ENCODE assay signal across 23 mouse cellular contexts in the genomic region with DNA sequence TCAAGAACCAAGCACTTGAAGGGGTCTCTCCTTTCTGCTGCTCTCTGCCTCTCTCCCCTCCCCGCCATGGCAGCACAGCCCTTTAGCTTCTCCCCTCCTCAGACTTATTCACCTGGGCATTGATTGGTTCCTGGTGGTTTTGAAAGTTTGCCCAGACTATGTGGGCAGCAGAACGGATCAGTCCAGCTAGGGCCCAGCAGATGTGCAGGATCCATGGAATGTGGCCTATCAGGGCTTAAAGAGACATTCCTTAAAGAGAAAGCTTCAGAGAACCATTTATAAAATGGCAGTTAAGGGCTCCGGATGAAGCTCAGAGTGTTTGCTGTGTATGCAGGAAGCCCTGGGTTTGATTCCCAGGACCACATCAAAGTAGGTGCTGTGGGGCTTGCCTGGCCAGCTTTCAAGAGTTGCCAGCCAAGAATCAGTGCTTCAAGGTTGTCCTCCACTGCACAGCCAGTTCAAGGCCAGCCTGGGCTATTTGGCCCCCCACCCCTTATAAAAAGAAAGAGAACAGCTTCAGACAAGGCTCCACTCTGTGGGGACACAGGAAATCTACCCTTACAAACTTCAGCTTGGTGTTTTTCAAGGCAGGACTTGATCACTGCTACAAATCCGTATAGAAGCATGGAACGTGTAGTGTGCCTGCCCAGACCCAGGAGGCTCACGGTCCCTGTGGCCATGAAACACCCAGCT. TPM values are rescaled to one million over a fixed set of nuclear protein-coding genes. Genes with fewer than 3 reads are reported as not detected.
DNase-seq lines count a peak whose midpoint lies in the region; ATAC-seq lines count a peak whose summit lies in the region.
"Had no signal": no experiment of that assay in that cellular context is flagged by ENCODE, and none has a peak within 500 bp of the region (broad histone marks: within the 10 kb centered on the region; RNA-seq: fewer than 3 reads in every experiment).

No protein-coding gene starts in this region.

- no peak overlapping the region for H3K4me2 ChIP-seq in heart, embryonic 11.5 days
- H3K4me2 ChIP-seq: embryonic facial prominence, embryonic 13.5 days; forebrain, embryonic 12.5 days; heart, embryonic 12.5 days; hindbrain, embryonic 15.5 days had no signal

- H3K27me3 ChIP-seq in heart, embryonic 11.5 days (ENCODE audit: control insufficient read depth, insufficient read depth, low read length), result peaks cover 16% of the 10 kb centered on the region
- H3K27me3 ChIP-seq: embryonic facial prominence, embryonic 13.5 days; forebrain, embryonic 12.5 days; hindbrain, embryonic 15.5 days had no signal

- H3K4me3 ChIP-seq in heart, embryonic 11.5 days (ENCODE audit: low read depth, low read length), result no peak overlapping the region
- H3K4me3 ChIP-seq: embryonic facial prominence, embryonic 13.5 days; forebrain, embryonic 12.5 days; heart, adult 2 months; heart, embryonic 12.5 days; hindbrain, embryonic 10.5 days; hindbrain, embryonic 15.5 days had no signal

- no peaks in the 10 kb centered on the region for H3K36me3 ChIP-seq in heart, embryonic 11.5 days (ENCODE audit: control insufficient read depth, insufficient read depth, low read length)
- H3K36me3 ChIP-seq: embryonic facial prominence, embryonic 13.5 days; forebrain, embryonic 12.5 days; G1E; heart, embryonic 12.5 days; hindbrain, embryonic 10.5 days; hindbrain, embryonic 15.5 days had no signal

- no peak overlapping the region for H3K9ac ChIP-seq in heart, embryonic 11.5 days (ENCODE audit: low read depth, low read length)
- H3K9ac ChIP-seq: embryonic facial prominence, embryonic 13.5 days; forebrain, embryonic 12.5 days; heart, embryonic 12.5 days; hindbrain, embryonic 15.5 days had no signal

- no peak overlapping the region for H3K27ac ChIP-seq in heart, embryonic 11.5 days (ENCODE audit: low read depth, low read length)
- H3K27ac ChIP-seq: embryonic facial prominence, embryonic 13.5 days; forebrain, embryonic 12.5 days; heart, adult 2 months; hindbrain, embryonic 10.5 days; hindbrain, embryonic 15.5 days had no signal

- peak; percentile 82 for DNase-seq in heart, adult 11 months
- DNase-seq in NIH3T3 (ENCODE audit: low read depth), result peak; percentile 9
- peak; percentile 22 for DNase-seq in adrenal gland, postnatal 10 days
- DNase-seq in left cerebral cortex, postnatal 25 days (ENCODE audit: low spot score in 2 of 2), result no peak
- no peak for DNase-seq in urinary bladder, postnatal 10 days (ENCODE audit: low spot score)
- DNase-seq: cerebellum, adult 18-20 months; cerebellum, adult 9-11 months; cerebellum, postnatal 36 days; gastrocnemius, postnatal 10 days; heart, adult 2 months had no signal

- intact Hi-C loops in left cerebral cortex, postnatal 25 days (cut with DNase I), result no loop called here

- ATAC-seq in heart, embryonic 11.5 days (replicated peaks; ENCODE audit: insufficient number of reproducible peaks, low FRiP score, low TSS enrichment), result no peak
- ATAC-seq: activated CD4-positive, CD25-positive, alpha-beta regulatory T cell, adult 4 months; CD4-positive, CD25-positive, alpha-beta regulatory T cell, adult 4 months; forebrain, embryonic 16.5 days; intestine, postnatal 0 days had no signal

- no peaks in the 10 kb centered on the region; the same call in 1 of the 2 replicates for H3K4me1 ChIP-seq in heart, embryonic 11.5 days (ENCODE audit: control insufficient read depth, insufficient read depth, low read length)
- H3K4me1 ChIP-seq: embryonic facial prominence, embryonic 13.5 days; forebrain, embryonic 12.5 days; hindbrain, embryonic 15.5 days had no signal

- H3K9me3 ChIP-seq in heart, embryonic 11.5 days (replicated peaks; ENCODE audit: control insufficient read depth, low read length), result no peaks in the 10 kb centered on the region
- H3K9me3 ChIP-seq: embryonic facial prominence, embryonic 13.5 days; forebrain, embryonic 12.5 days; hindbrain, embryonic 10.5 days; hindbrain, embryonic 15.5 days had no signal

- WGBS in heart, embryonic 11.5 days (ENCODE audit: insufficient replicate concordance), result 76% methylated on average over 6 of the region's 6 CpGs

RNA-seq across cellular contexts. Expression of a gene that starts 33.8 kb away (rescaled TPM):
- not detected in 2 replicates for polyA plus RNA-seq in heart, embryonic 11.5 days (2014; fragmentation: Nextera tagmentation; extraction: Ambion mirVana)
- under 1 TPM; 0.57 to 0.73 TPM for total RNA-seq in adrenal gland, postnatal 10 days (2021)
- total RNA-seq in left cerebral cortex, postnatal 25 days (2021), result not detected
- total RNA-seq: gastrocnemius, postnatal 10 days; gastrocnemius, postnatal 4 days; heart, adult 2 months; heart, postnatal 25 days had no signal
- polyA plus RNA-seq: activated CD4-positive, CD25-positive, alpha-beta regulatory T cell, adult 4 months; CD4-positive, CD25-positive, alpha-beta regulatory T cell, adult 4 months; forebrain, embryonic 16.5 days; G1E; heart, adult 2 months; heart, embryonic 12.5 days had no signal

RNA-seq across cellular contexts. Expression of a gene that starts 52.0 kb away (rescaled TPM):
- 6.6 and 6.7 TPM in 2 replicates for polyA plus RNA-seq in heart, embryonic 11.5 days (2014; fragmentation: Nextera tagmentation; extraction: Ambion mirVana)
- 10 to 100 TPM in 1 of 2 experiments, 1 to 10 TPM in 1; 5.6 to 19.6 TPM for total RNA-seq in adrenal gland, postnatal 10 days (2021)
- total RNA-seq in left cerebral cortex, postnatal 25 days (2021), result under 1 TPM; 0.21 to 0.25 TPM
- polyA plus RNA-seq: activated CD4-positive, CD25-positive, alpha-beta regulatory T cell, adult 4 months; CD4-positive, CD25-positive, alpha-beta regulatory T cell, adult 4 months; forebrain, embryonic 12.5 days; forebrain, embryonic 16.5 days; G1E had no signal

Comparison
In these comparisons a context has a peak if more than half of its experiments do, and no peak if none do; other contexts are left out.
1. DNase-seq: peak in heart, adult 11 months (single experiment), NIH3T3 (single experiment) and adrenal gland, postnatal 10 days (single experiment); none in left cerebral cortex, postnatal 25 days (0 of 2) and urinary bladder, postnatal 10 days (single experiment).
2. RNA of a gene that starts 52.0 kb away (total RNA-seq): 5.6 to 19.6 TPM in adrenal gland, postnatal 10 days; 0.21 to 0.25 TPM in left cerebral cortex, postnatal 25 days; every median in the first group is over 4 times any median in the second.